Comparison of ENCODE assay signal across 21 mouse cellular contexts in the genomic region with DNA sequence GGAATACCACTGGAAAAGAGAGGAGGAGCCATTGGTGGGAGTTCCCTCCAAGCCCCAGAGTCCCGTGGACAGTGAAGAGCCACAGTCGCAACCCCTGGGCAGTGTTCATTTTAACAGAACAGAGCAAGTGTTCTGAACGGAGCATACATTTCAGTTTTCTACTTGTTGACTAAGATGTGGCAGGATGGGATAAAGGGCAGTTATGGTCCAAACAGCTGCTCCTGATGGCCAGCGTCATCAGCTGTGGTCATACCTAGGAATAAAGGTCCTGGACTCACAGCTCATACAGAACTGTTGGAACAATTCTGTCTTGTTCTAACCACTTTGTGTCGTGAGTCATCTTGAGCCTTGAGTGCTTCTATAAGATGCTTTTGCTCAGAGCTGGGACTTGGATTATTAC.
DNase-seq lines count a peak whose midpoint lies in the region; ATAC-seq and TF ChIP-seq lines count a peak whose summit lies in the region.
"Had no signal": no experiment of that assay in that cellular context is flagged by ENCODE, and none has a peak within 500 bp of the region (broad histone marks: within the 10 kb centered on the region; RNA-seq: fewer than 3 reads in every experiment).

No protein-coding gene starts in this region.

- H3K4me2 ChIP-seq in forebrain, embryonic 13.5 days = no peak overlapping the region
- H3K4me2 ChIP-seq in forebrain, embryonic 16.5 days (ENCODE audit: low read length) = no peak overlapping the region
- peak overlapping the region; percentile 8 for H3K4me2 ChIP-seq in myocyte (ENCODE audit: low read depth)
- H3K4me2 ChIP-seq: embryonic facial prominence, embryonic 12.5 days had no signal

- TF ChIP-seq POLR2A in myocyte (IDR thresholded peaks at IDR 0.05; ENCODE audit: insufficient read length, low read depth) = no peak

- H3K9me3 ChIP-seq in forebrain, embryonic 13.5 days (replicated peaks) = no peaks in the 10 kb centered on the region
- H3K9me3 ChIP-seq in forebrain, embryonic 16.5 days (ENCODE audit: control insufficient read depth, low read length) = no peaks in the 10 kb centered on the region
- H3K9me3 ChIP-seq: embryonic facial prominence, embryonic 10.5 days; embryonic facial prominence, embryonic 12.5 days had no signal

- no peaks in the 10 kb centered on the region for H3K79me3 ChIP-seq in C2C12 (ENCODE audit: low read depth)

- no peak overlapping the region for H3K9ac ChIP-seq in forebrain, embryonic 13.5 days
- H3K9ac ChIP-seq in forebrain, embryonic 16.5 days (replicated peaks; ENCODE audit: low read depth, low read length) = no peak overlapping the region
- H3K9ac ChIP-seq: embryonic facial prominence, embryonic 12.5 days; forebrain, postnatal 0 days had no signal

- ATAC-seq in forebrain, embryonic 13.5 days = no peak
- no peak for ATAC-seq in forebrain, embryonic 16.5 days
- ATAC-seq: activated CD4-positive, CD25-positive, alpha-beta regulatory T cell, adult 4 months; forebrain, embryonic 14.5 days; forebrain, postnatal 0 days; Patski had no signal

- no peak for TF ChIP-seq CTCF in C2C12 (IDR thresholded peaks at IDR 0.05; ENCODE audit: control insufficient read depth, insufficient read depth, insufficient read length)

- no peaks in the 10 kb centered on the region for H3K36me3 ChIP-seq in forebrain, embryonic 13.5 days (ENCODE audit: poor library complexity, severe bottlenecking)
- no peaks in the 10 kb centered on the region for H3K36me3 ChIP-seq in forebrain, embryonic 16.5 days (ENCODE audit: control insufficient read depth, insufficient read depth)
- no peaks in the 10 kb centered on the region for H3K36me3 ChIP-seq in C2C12 (ENCODE audit: control insufficient read depth, insufficient read depth)
- no peaks in the 10 kb centered on the region for H3K36me3 ChIP-seq in myocyte (ENCODE audit: control insufficient read depth, insufficient read depth)
- H3K36me3 ChIP-seq: embryonic facial prominence, embryonic 10.5 days; embryonic facial prominence, embryonic 12.5 days had no signal

- H3K79me2 ChIP-seq in C2C12 (ENCODE audit: control insufficient read depth, insufficient read depth) = no peaks in the 10 kb centered on the region
- no peaks in the 10 kb centered on the region for H3K79me2 ChIP-seq in myocyte (ENCODE audit: control insufficient read depth, insufficient read depth)

- H3ac ChIP-seq in C2C12 (ENCODE audit: control insufficient read depth, insufficient read length, low read depth) = no peak overlapping the region
- no peak overlapping the region for H3ac ChIP-seq in myocyte (ENCODE audit: control insufficient read depth, insufficient read length)

- peaks cover 15% of the 10 kb centered on the region for H3K4me1 ChIP-seq in forebrain, embryonic 13.5 days
- H3K4me1 ChIP-seq in forebrain, embryonic 16.5 days (replicated peaks; ENCODE audit: control insufficient read depth, insufficient read depth, low read length) = no peaks in the 10 kb centered on the region; the same call in 1 of the 2 replicates
- H3K4me1 ChIP-seq: embryonic facial prominence, embryonic 12.5 days had no signal

- DNase-seq in layer of hippocampus, postnatal 14 days (ENCODE audit: low spot score in 2 of 2) = no peak
- DNase-seq in frontal cortex, postnatal 10 days (ENCODE audit: low spot score in 2 of 2) = no peak
- DNase-seq: adrenal gland, adult 8-10 months; adrenal gland, postnatal 14 days; adrenal gland, postnatal 36 days; B cell, adult 2 months; cerebellum, adult 11-12 months; cerebellum, adult 2 months; cerebellum, adult 9-10 months; cerebellum, postnatal 10 days; cerebellum, postnatal 25 days; forebrain, postnatal 0 days had no signal

- 0 out of 2 replicates have a peak overlapping the region, but pooled peaks have one; percentile 66 for H3K27ac ChIP-seq in forebrain, embryonic 13.5 days
- no peak overlapping the region for H3K27ac ChIP-seq in forebrain, embryonic 16.5 days (ENCODE audit: low read length)
- H3K27ac ChIP-seq: embryonic facial prominence, embryonic 10.5 days; embryonic facial prominence, embryonic 12.5 days had no signal

- H3K27me3 ChIP-seq in forebrain, embryonic 13.5 days = no peaks in the 10 kb centered on the region
- no peaks in the 10 kb centered on the region for H3K27me3 ChIP-seq in forebrain, embryonic 16.5 days (replicated peaks; ENCODE audit: control insufficient read depth, insufficient read depth, low read length)
- no peaks in the 10 kb centered on the region for H3K27me3 ChIP-seq in C2C12 (ENCODE audit: control insufficient read depth, insufficient read depth, insufficient read length)
- H3K27me3 ChIP-seq in myocyte (ENCODE audit: control insufficient read depth, insufficient read depth, insufficient read length) = no peaks in the 10 kb centered on the region
- H3K27me3 ChIP-seq: embryonic facial prominence, embryonic 12.5 days; Patski had no signal

- 93% methylated on average over 5 of the region's 5 CpGs for WGBS in forebrain, embryonic 13.5 days
- WGBS in forebrain, embryonic 16.5 days = 94% methylated on average over 5 of the region's 5 CpGs

- H3K4me3 ChIP-seq in forebrain, embryonic 13.5 days = no peak overlapping the region
- H3K4me3 ChIP-seq in forebrain, embryonic 16.5 days (replicated peaks; ENCODE audit: low read length) = no peak overlapping the region
- no peak overlapping the region for H3K4me3 ChIP-seq in C2C12 (ENCODE audit: insufficient read depth, poor library complexity, severe bottlenecking)
- no peak overlapping the region for H3K4me3 ChIP-seq in myocyte
- H3K4me3 ChIP-seq: embryonic facial prominence, embryonic 10.5 days; embryonic facial prominence, embryonic 12.5 days had no signal

TF ChIP-seq in C2C12, 6 proteins besides CTCF, POLR2A, EP300 and RAD21:
- TF ChIP-seq MYOD1 (IDR thresholded peaks at IDR 0.05; ENCODE audit: control insufficient read depth, insufficient read length, low read depth) (peak; percentile 71), MYOG (IDR thresholded peaks at IDR 0.05; ENCODE audit: control insufficient read depth, extremely low read depth, insufficient read length) (no peak)
TF ChIP-seq in C2C12: peak in this region for 1.

TF ChIP-seq in myocyte, 11 proteins besides CTCF, POLR2A, EP300 and RAD21:
- TF ChIP-seq MYOD1 (IDR thresholded peaks at IDR 0.05; ENCODE audit: control insufficient read depth in 1 of 3, insufficient read length in 2 of 3, low read depth in 2 of 3) (peak in 2 of 3 experiments; percentile 43 to 74), CEBPB (IDR thresholded peaks at IDR 0.05; ENCODE audit: insufficient read depth, poor library complexity, severe bottlenecking) (no peak)
